Mouse (Mus musculus) spleen, adult 2 months (tissue): ENCODE measurements around the gene Ces1g.

Source experiments
- CTCF ChIP-seq: fragments of 200-500 bp; IDR thresholded peaks from 2 replicates; pipeline ENCODE4 v1.5.1; 2011; ENCODE audit warnings: mild to moderate bottlenecking, inconsistent platforms; ENCODE audit not compliant: insufficient read depth, insufficient read length, insufficient replicate concordance; ENCODE audit errors: extremely low read depth
- POLR2A ChIP-seq: fragments of 200-500 bp; IDR thresholded peaks from 2 replicates; pipeline ENCODE4 v1.6.1; 2011; ENCODE audit warnings: low read depth, low read length, inconsistent platforms

DNA sequence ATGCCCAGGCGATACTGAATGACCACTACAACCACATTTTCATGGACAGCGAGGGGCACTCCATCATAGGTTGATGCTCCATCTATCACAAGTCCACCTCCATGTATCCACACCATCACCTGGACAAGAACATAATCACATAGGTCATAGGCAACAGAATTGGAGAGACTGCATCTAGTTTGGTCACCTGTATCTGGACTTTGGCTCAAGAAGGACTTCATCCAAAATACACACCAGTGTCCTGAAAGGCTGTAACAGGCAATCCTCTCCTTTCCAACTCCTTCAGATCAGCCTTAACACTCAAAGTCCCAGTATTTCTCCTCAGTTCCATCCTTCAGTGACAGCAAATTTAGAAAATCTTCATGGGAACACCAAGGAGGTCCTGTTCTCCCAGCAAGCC, 6.0 kb downstream of the Ces1g start:
- TF ChIP-seq POLR2A (no peak), CTCF (no peak)
